Mouse (Mus musculus) embryonic facial prominence, embryonic 12.5 days (tissue): ENCODE measurements around the gene Gid4. TPM values are rescaled to one million over a fixed set of nuclear protein-coding genes. Genes with fewer than 3 reads are reported as not detected.
"Not testable (repeated sequence)": the region's sequence is repeated elsewhere in the genome, so short reads cannot be mapped to it uniquely, and the experiment has no call there.

Source experiments
- ATAC-seq: fragments of 200-750 bp; cut with Nextera tagmentation; 2 replicates; pipeline ENCODE4 v1.8.0; 2017; ENCODE audit not compliant: insufficient number of reproducible peaks, insufficient read depth, low FRiP score, low TSS enrichment
- H3K27ac ChIP-seq: fragments of 300-500 bp; sonication (generic); 2 replicates; pipeline ENCODE4 v1.5.1; 2016; ENCODE audit warnings: mild to moderate bottlenecking
- H3K27me3 ChIP-seq: fragments of 300-500 bp; sonication (generic); 2 replicates; pipeline ENCODE4 v1.6.1; 2016; ENCODE audit warnings: mild to moderate bottlenecking, moderate library complexity
- H3K36me3 ChIP-seq: fragments of 300-500 bp; sonication (generic); 2 replicates; pipeline ENCODE4 v1.6.1; 2016; ENCODE audit warnings: mild to moderate bottlenecking
- H3K4me1 ChIP-seq: fragments of 300-500 bp; sonication (generic); 2 replicates; pipeline ENCODE4 v1.6.1; 2016
- H3K4me2 ChIP-seq: fragments of 300-500 bp; sonication (generic); replicated peaks from 2 replicates; pipeline ENCODE4 v1.6.1; 2016; ENCODE audit warnings: mild to moderate bottlenecking, moderate library complexity
- H3K4me3 ChIP-seq: fragments of 300-500 bp; sonication (generic); 2 replicates; pipeline ENCODE4 v1.5.1; 2016; ENCODE audit warnings: mild to moderate bottlenecking
- H3K9ac ChIP-seq: fragments of 300-500 bp; sonication (generic); 2 replicates; pipeline ENCODE4 v1.6.1; 2016; ENCODE audit warnings: mild to moderate bottlenecking, moderate library complexity
- H3K9me3 ChIP-seq: fragments of 300-500 bp; sonication (generic); 2 replicates; pipeline ENCODE4 v1.6.1; 2016; ENCODE audit warnings: mild to moderate bottlenecking, moderate library complexity
- WGBS: fragments of 180-500 bp; shearing (Covaris S2); methylation state at CpG from one replicate; pipeline ENCODE4 v1.1.7; 2016; 5-methylcytosine and 5-hydroxymethylcytosine counted together
- polyA plus RNA-seq: library from polyadenylated mRNA; unstranded; fragments of >200 nt; fragmentation: Nextera tagmentation; extraction: Ambion mirVana; gene quantifications from 2 replicates; pipeline ENCODE4 v1.2.1, GENCODE M21; 2016

Gene Gid4
- polyA plus RNA-seq, 1 experiment from 2014 or later, result 28.9 TPM

DNA sequence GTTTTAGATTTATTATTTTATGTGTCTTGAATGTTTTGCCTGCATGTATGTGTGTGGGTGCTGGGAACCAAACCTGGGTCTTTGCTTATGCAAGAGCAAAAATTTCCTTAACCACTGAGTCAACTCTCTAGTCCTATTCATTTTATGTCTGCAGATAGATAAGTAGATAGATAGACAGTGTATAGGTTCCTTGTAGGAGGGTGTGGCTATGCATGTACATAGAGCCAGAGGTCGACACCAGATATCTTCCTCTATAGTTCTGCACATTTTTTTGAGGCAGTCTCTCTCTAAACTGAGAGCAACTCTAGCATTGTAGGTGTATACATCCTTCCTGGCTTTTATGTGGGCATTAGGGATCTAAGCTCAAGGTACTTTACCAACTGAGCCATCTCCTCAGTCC is 18.2 kb downstream of the Gid4 start:
- H3K4me1 ChIP-seq, result no peaks in the 10 kb centered on the region
- peaks cover 63% of the 10 kb centered on the region for H3K36me3 ChIP-seq
- H3K27me3 ChIP-seq, result no peaks in the 10 kb centered on the region
- ATAC-seq, result no peak
- no peak overlapping the region for H3K27ac ChIP-seq
- H3K9me3 ChIP-seq, result no peaks in the 10 kb centered on the region
- no peak overlapping the region for H3K4me3 ChIP-seq
- 91% methylated on average over 1 of the region's 1 CpGs for WGBS
- H3K4me2 ChIP-seq, result no peak overlapping the region
- H3K9ac ChIP-seq, result no peak overlapping the region

DNA sequence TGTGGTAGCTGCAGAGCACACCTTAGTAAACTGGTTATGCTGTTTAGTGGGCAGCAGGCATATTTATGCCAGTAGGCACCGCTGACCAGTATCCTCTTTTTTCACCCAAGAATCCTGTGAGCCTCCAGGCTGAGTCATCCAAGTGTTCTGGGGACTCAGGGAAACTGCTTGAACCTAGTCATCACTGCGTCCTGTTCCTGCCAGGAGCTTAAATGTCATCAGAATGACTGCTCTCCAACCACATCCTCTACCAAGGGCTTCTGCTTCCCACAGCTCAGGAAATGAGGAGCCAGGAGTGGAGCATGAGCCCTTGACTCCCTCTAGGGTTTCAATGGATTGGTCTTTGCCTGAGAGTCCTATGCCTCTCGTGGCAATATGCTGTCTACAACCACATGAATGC is 19.7 kb downstream of the Gid4 start:
- H3K4me1 ChIP-seq, result no peaks in the 10 kb centered on the region
- H3K27ac ChIP-seq, result no peak overlapping the region
- no peaks in the 10 kb centered on the region for H3K9me3 ChIP-seq
- no peaks in the 10 kb centered on the region for H3K27me3 ChIP-seq
- no peak overlapping the region for H3K4me3 ChIP-seq
- H3K4me2 ChIP-seq, result no peak overlapping the region
- no peak overlapping the region for H3K9ac ChIP-seq
- 90% methylated on average over 3 of the region's 3 CpGs for WGBS
- no peak for ATAC-seq
- H3K36me3 ChIP-seq, result peaks cover 70% of the 10 kb centered on the region

DNA sequence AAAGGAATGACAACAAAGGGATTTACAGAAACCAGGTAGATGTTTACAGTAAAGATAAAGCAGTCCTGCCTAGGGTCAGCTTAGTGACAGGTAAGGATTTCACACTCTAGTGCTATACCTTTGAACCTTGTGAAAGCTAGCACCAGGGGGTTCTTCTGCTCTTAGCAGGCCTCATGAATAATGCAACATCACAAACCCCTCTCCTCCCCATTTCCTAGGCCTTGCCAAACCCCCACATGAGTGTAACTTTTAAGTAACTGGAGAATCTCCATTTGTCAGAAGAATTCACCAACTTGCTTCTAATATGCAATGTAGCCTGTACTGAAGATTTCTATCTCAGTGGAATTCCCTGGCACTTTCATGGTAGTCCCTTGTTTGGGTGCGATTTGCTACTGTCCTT is 22.7 kb downstream of the Gid4 start:
- H3K9me3 ChIP-seq, H3K4me2 ChIP-seq, H3K4me1 ChIP-seq, H3K4me3 ChIP-seq, H3K27me3 ChIP-seq, H3K27ac ChIP-seq, H3K9ac ChIP-seq, ATAC-seq: not testable (repeated sequence)
- 13% methylated on average over 1 of the region's 1 CpGs for WGBS
- peaks cover 77% of the 10 kb centered on the region for H3K36me3 ChIP-seq

DNA sequence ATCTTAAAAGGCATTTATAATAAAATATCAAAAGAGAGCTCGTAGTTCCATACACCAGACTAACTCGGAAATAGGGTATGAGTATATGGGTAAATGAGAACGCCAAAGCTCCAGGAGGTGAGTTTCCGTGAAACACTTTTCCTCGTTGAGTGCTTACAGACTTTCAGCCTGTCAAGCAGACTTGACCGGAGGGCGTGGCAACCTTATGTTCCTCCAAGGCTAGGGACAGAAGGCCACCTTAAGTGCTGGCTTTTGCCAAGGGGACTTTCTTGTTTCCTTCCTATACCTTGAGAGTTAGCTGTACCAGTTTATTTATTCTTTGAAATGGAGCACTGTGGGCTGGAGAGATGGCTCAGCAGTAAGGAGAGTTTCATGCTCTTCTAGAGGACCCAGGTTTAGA is 23.2 kb downstream of the Gid4 start:
- H3K9me3 ChIP-seq, result no peaks in the 10 kb centered on the region
- H3K4me1 ChIP-seq, result no peaks in the 10 kb centered on the region
- H3K4me2 ChIP-seq, result no peak overlapping the region
- H3K27me3 ChIP-seq, result no peaks in the 10 kb centered on the region
- H3K36me3 ChIP-seq, result peaks cover 74% of the 10 kb centered on the region
- H3K9ac ChIP-seq, result no peak overlapping the region
- 51% methylated on average over 7 of the region's 7 CpGs for WGBS
- no peak overlapping the region for H3K27ac ChIP-seq
- no peak for ATAC-seq
- no peak overlapping the region for H3K4me3 ChIP-seq

DNA sequence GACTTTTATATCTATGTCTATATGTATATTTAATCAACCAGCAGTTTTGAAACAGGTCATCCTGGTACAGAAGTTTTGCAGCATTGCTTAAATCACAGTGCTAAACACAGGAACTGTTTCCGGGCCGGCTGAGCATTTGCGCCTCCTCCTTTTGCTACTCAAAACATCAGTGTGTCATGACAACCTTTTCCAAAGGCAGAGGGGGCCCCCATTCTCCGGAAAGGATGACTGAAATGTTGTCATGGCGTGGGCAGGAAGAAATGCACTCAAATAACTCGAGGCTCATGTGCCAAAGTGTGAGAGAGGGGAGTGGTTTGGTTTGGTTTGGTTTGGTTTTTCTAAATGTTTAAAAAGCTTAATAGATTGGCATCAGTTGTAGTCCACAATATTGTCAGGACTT is 26.0 kb downstream of the Gid4 start:
- no peaks in the 10 kb centered on the region for H3K9me3 ChIP-seq
- no peak overlapping the region for H3K4me3 ChIP-seq
- H3K27me3 ChIP-seq, result no peaks in the 10 kb centered on the region
- ATAC-seq, result no peak
- H3K9ac ChIP-seq, result no peak overlapping the region
- 93% methylated on average over 6 of the region's 6 CpGs for WGBS
- no peak overlapping the region for H3K4me2 ChIP-seq
- peaks cover 49% of the 10 kb centered on the region for H3K36me3 ChIP-seq
- H3K27ac ChIP-seq, result no peak overlapping the region
- H3K4me1 ChIP-seq, result no peaks in the 10 kb centered on the region

DNA sequence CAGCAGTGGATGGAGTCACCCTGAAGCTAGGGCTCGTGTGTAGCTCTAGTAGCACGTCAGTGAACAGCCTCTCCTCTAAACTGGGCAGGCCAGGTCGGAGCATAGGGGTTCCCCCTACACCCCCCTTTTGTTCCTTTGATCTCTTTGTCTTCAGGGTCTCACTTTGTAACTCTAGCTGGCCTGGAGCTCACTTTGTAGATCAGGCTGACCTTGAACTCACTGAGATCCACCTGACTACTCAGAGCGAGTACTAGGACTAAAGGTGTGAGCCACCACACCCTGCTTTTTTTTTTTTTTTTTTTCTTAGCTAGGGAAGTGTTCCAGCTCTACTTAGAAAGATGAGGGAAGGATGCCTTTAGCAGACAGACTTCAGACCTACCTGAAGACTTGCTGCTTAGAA is 27.1 kb downstream of the Gid4 start:
- no peak overlapping the region for H3K27ac ChIP-seq
- no peak overlapping the region for H3K9ac ChIP-seq
- H3K4me3 ChIP-seq, result no peak overlapping the region
- H3K9me3 ChIP-seq, result no peaks in the 10 kb centered on the region
- no peaks in the 10 kb centered on the region for H3K27me3 ChIP-seq
- no peaks in the 10 kb centered on the region for H3K4me1 ChIP-seq
- no peak for ATAC-seq
- peaks cover 40% of the 10 kb centered on the region for H3K36me3 ChIP-seq
- no peak overlapping the region for H3K4me2 ChIP-seq
- 76% methylated on average over 4 of the region's 4 CpGs for WGBS

DNA sequence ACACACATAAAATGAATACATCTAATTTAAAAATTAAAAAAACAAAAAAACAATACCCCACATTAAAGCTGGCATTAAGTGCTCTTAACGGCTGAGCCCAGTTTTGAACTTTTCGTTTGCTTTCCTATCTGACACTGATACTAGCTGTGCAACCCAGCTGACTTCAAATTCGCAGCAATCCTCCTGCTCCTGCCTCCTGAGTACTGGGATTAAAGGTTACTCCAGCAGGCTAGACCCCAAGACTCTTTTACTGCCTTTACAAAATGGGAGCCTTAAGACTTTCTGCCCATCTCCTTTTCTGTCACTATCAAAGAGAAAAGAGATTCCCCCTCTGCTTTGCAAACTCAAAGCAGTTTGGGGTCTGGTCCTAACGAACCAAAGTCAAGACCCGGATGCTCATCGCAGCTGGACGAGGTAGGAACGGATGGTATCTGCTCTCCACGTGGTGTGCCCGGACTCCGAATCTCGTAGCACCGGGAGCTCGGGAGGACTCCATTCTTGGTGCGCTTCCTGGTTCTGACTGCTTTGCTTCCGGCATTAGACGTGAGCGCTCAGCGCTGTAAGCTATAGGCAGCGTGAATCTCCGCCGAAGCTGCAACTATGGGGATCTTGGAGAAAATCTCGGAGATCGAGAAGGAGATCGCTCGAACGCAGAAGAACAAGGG is 37.3 kb downstream of the Gid4 start, which contains the start of gene Drg2:
Gene Drg2, plus strand, starts transcription at position 512 of the 665 bp plus-strand sequence.
- Histone ChIP-seq H3K9me3 (no peaks in the 10 kb centered on the region), H3K27me3 (no peaks in the 10 kb centered on the region), H3K4me1 (peaks cover 11% of the 10 kb centered on the region), H3K36me3 (peaks cover 25% of the 10 kb centered on the region), H3K27ac (0 out of 2 replicates have a peak within 1 kb of the TSS, but pooled peaks have one; percentile 46), H3K4me3 (peak within 1 kb of the TSS; percentile 58), H3K9ac (peak within 1 kb of the TSS; percentile 73), H3K4me2 (peak within 1 kb of the TSS; percentile 84)
- WGBS, result 5% methylated on average over 27 of the region's 27 CpGs
- peak; percentile 80 for ATAC-seq

DNA sequence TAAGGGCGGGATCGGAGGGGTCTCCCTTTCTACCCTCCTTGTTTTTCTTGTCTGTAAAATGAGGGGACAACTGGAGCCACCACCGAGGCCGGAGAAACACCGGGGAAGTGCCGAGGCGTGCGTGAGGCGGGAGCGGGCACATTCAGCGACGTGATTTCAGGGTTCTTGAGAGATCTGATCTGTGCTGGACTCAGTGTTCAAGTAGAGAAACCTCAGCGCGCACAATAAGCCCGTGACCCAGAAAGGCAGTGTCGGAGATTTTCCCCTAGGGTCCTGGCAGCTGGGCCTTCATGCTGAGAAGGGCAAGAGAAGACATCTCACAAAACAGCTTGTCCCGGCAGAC is 37.8 kb downstream of the Gid4 start:
- H3K27me3 ChIP-seq, result no peaks in the 10 kb centered on the region
- H3K27ac ChIP-seq, result 0 out of 2 replicates have a peak overlapping the region, but pooled peaks have one; percentile 46
- H3K36me3 ChIP-seq, result peaks cover 30% of the 10 kb centered on the region
- under 1% methylated on average over 17 of the region's 17 CpGs for WGBS
- H3K4me2 ChIP-seq, result peak overlapping the region; percentile 84
- H3K4me1 ChIP-seq, result peaks cover 11% of the 10 kb centered on the region
- no peak for ATAC-seq
- H3K9me3 ChIP-seq, result no peaks in the 10 kb centered on the region
- H3K9ac ChIP-seq, result peak overlapping the region; percentile 73
- peak overlapping the region; percentile 58 for H3K4me3 ChIP-seq

DNA sequence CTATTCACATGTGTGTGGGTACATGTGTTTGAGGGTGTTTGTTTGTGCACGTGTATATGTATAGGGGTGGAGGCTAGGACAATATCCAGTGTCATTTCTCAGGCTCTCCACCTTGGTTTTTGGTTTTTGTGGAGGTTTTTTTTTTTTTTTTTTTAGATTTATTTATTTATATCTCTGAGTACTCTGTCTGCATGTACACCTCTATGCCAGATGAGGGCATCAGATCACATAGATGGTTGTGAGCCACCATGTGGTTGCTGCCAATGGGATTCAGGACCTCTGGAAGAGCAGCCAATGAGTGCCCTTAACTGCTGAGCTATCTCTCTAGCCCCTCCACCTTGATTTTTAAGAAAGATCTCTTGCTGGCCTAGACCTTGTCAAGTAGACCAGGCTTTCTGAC is 41.0 kb downstream of the Gid4 start:
- Histone ChIP-seq H3K4me3 (no peak overlapping the region), H3K9ac (no peak overlapping the region), H3K4me2 (no peak overlapping the region), H3K4me1 (peaks cover 11% of the 10 kb centered on the region), H3K9me3 (no peaks in the 10 kb centered on the region), H3K36me3 (peaks cover 63% of the 10 kb centered on the region), H3K27ac (no peak overlapping the region), H3K27me3 (no peaks in the 10 kb centered on the region)
- no peak for ATAC-seq
- WGBS, result 92% methylated on average over 1 of the region's 1 CpGs

DNA sequence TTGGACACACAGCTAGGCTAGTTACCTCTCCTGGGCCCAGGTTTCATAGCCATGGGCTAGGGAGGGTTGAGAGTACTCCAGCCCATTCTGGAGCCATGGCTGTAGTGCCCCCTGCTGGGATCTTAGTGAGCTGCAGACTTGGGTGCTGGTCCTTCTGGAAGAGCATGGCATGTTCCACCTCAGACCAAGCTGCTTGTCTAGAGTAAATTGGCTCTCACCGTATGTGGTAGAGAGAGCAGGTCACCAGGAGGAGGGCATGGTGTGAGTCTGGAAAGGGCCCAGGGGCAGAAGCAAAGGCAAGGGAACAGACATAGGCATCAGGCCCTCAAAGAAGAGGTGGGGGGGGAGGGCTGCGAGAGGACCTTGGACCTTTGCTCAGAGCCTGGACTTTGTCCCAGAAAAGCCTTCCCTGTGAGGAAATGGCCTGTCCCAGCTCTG is 49.0 kb downstream of the Gid4 start:
- no peaks in the 10 kb centered on the region for H3K27me3 ChIP-seq
- no peak overlapping the region for H3K27ac ChIP-seq
- H3K4me2 ChIP-seq, result no peak overlapping the region
- H3K4me3 ChIP-seq, result no peak overlapping the region
- H3K9me3 ChIP-seq, result no peaks in the 10 kb centered on the region
- ATAC-seq, result no peak
- no peak overlapping the region for H3K9ac ChIP-seq
- no peaks in the 10 kb centered on the region for H3K4me1 ChIP-seq
- H3K36me3 ChIP-seq, result peaks cover 95% of the 10 kb centered on the region
- 93% methylated on average over 2 of the region's 2 CpGs for WGBS

DNA sequence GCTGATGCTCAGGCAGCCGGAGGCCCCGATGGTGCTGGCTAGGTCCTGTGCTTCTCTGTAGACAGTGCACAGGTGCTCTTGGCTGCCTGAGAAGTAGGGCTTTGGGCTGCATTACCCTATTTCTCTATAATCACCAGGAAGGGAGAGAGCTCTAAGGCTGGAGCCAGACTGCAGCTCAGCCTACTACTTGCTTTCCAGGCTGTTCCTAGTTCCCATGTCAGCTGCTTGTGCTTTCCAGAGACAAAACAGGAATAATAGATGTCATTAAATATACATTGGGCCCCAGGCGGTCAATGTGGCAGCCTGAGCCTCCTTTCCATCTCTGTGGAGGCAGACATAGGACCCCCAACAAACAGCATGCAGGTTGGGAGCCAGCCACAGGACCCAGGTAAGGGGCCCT is 52.1 kb downstream of the Gid4 start, which contains the start of gene Myo15:
Gene Myo15, plus strand, starts transcription at position 301 of the 400 bp plus-strand sequence.
- WGBS, result 87% methylated on average over 3 of the region's 3 CpGs
- H3K27ac ChIP-seq, result no peak within 1 kb of the TSS
- H3K4me1 ChIP-seq, result no peaks in the 10 kb centered on the region
- no peaks in the 10 kb centered on the region for H3K27me3 ChIP-seq
- H3K36me3 ChIP-seq, result peaks cover 65% of the 10 kb centered on the region
- no peak within 1 kb of the TSS for H3K4me3 ChIP-seq
- ATAC-seq, result no peak
- no peaks in the 10 kb centered on the region for H3K9me3 ChIP-seq
- no peak within 1 kb of the TSS for H3K9ac ChIP-seq
- no peak within 1 kb of the TSS for H3K4me2 ChIP-seq

DNA sequence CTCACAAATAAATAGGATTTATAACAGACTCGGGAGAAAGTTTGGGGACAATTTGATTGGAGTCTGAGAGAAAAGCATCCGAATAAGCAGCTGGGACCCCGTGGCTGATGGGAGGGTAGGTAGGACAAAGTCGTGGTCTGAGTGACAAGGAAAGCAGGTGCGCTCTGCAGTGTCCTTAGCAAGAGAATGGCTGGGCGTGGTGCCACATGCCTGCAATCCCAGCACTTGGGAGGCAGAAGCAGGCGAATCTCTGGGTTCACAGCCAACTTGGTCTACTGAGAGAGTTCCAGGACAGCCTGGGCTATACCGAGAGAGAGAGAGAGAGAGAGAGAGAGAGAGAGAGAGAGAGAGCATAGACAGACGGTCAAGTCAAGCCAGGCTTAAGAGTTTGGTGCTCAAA is 53.8 kb downstream of the Gid4 start:
- H3K36me3 ChIP-seq, result peaks cover 50% of the 10 kb centered on the region
- no peak overlapping the region for H3K9ac ChIP-seq
- no peaks in the 10 kb centered on the region for H3K9me3 ChIP-seq
- no peaks in the 10 kb centered on the region for H3K27me3 ChIP-seq
- 84% methylated on average over 9 of the region's 9 CpGs for WGBS
- H3K27ac ChIP-seq, result no peak overlapping the region
- H3K4me1 ChIP-seq, result no peaks in the 10 kb centered on the region
- H3K4me2 ChIP-seq, result no peak overlapping the region
- ATAC-seq, result no peak
- H3K4me3 ChIP-seq, result no peak overlapping the region
